Mouse (Mus musculus) CH12.LX (cell line): ENCODE data around the gene Slc2a2. TPM values are rescaled to one million over a fixed set of nuclear protein-coding genes. Genes with fewer than 3 reads are reported as not detected.

Source experiments
- polyA plus RNA-seq: library from polyadenylated mRNA; unstranded; fragments of >175 nt; gene quantifications from 2 replicates; pipeline ENCODE4 v1.2.1, GENCODE M21; 2012; ENCODE audit warnings: low read depth; ENCODE audit not compliant: insufficient read length
- total RNA-seq, 2 experiments: library from RNA; depleted of rRNA; stranded (reverse); fragments of 300-350 nt in 1 of 2; fragments of >200 nt in 1 of 2; gene quantifications; 2 replicates each; pipeline ENCODE4 v1.2.3; 2012 to 2014

Gene Slc2a2
- total and polyA plus RNA-seq, 3 experiments = not detected

Other genes starting within 250 kb of the Slc2a2 start
- gene Eif5a2, start 83.4 kb downstream of the Slc2a2 start, total RNA-seq (2012; rRNA removed) = not detected in 2 replicates
- gene Eif5a2, start 83.4 kb downstream of the Slc2a2 start, total RNA-seq (2014; rRNA removed) = not detected in 2 replicates
- not detected in 2 replicates for gene Eif5a2, start 83.4 kb downstream of the Slc2a2 start, polyA plus RNA-seq
- 509 and 574 TPM in 2 replicates for gene Rpl22l1, start 107.5 kb downstream of the Slc2a2 start, total RNA-seq (2012; rRNA removed)
- gene Rpl22l1, start 107.5 kb downstream of the Slc2a2 start, total RNA-seq (2014; rRNA removed) = 1,765 and 2,102 TPM in 2 replicates
- gene Rpl22l1, start 107.5 kb downstream of the Slc2a2 start, polyA plus RNA-seq = 325 and 370 TPM in 2 replicates
- not detected in 2 replicates for gene Gm1527, start 194.7 kb downstream of the Slc2a2 start, total RNA-seq (2012; rRNA removed)
- not detected in 2 replicates for gene Gm1527, start 194.7 kb downstream of the Slc2a2 start, total RNA-seq (2014; rRNA removed)
- not detected in 2 replicates for gene Gm1527, start 194.7 kb downstream of the Slc2a2 start, polyA plus RNA-seq